Mouse (Mus musculus): ENCODE data around the gene 2310033P09Rik.
A peak's percentile ranks its signal among the peaks of the same experiment; 100 is the strongest.
"Not testable (repeated sequence)": the region's sequence is repeated elsewhere in the genome, so short reads cannot be mapped to it uniquely, and the experiment has no call there.

2310033P09Rik gene

GRCm38 (mm10) chr11:59209003-59209441 is 901 bp downstream of the 2310033P09Rik start:
- H3K27me3 ChIP-seq (ENCODE audit: insufficient read depth, low read length) = no peaks in the 10 kb centered on the region
- TF ChIP-seq POU5F1 (IDR thresholded peaks at IDR 0.05; ENCODE audit: borderline replicate concordance, low read length) = no peak
- peak; percentile 21; the same call in 1 of the 2 replicates for TF ChIP-seq CTCF (conservative IDR thresholded peaks at IDR 0.05; ENCODE audit: low read length)
- no peaks in the 10 kb centered on the region for H3K9me3 ChIP-seq (ENCODE audit: low read length)
- H3K36me3 ChIP-seq (ENCODE audit: insufficient read depth, low read length) = peaks cover 84% of the 10 kb centered on the region
- peak overlapping the region; percentile 94 for H3K4me3 ChIP-seq (replicated peaks; ENCODE audit: low read length)
- peaks cover 52% of the 10 kb centered on the region for H3K4me1 ChIP-seq (replicated peaks; ENCODE audit: low read depth, low read length)

- peaks cover 52% of the 10 kb centered on the region for H3K4me1 ChIP-seq (replicated peaks; ENCODE audit: low read depth, low read length)
- H3K36me3 ChIP-seq (ENCODE audit: insufficient read depth, low read length) = peaks cover 84% of the 10 kb centered on the region
- no peaks in the 10 kb centered on the region for H3K9me3 ChIP-seq (ENCODE audit: low read length)
- H3K27me3 ChIP-seq (ENCODE audit: insufficient read depth, low read length) = no peaks in the 10 kb centered on the region
- TF ChIP-seq POU5F1 (IDR thresholded peaks at IDR 0.05; ENCODE audit: borderline replicate concordance, low read length) (no peak), CTCF (conservative IDR thresholded peaks at IDR 0.05; ENCODE audit: low read length) (no peak), NANOG (IDR thresholded peaks at IDR 0.05; ENCODE audit: borderline replicate concordance, low read length) (no peak)
- H3K4me3 ChIP-seq (replicated peaks; ENCODE audit: low read length) = peak overlapping the region; percentile 94
Measured at GRCm38 (mm10) chr11:59209580-59209979, 1.5 kb downstream of the 2310033P09Rik start.

- Histone ChIP-seq H3K4me3 (replicated peaks; ENCODE audit: low read length) (peak overlapping the region; percentile 94; the same call in 1 of the 2 replicates), H3K9me3 (ENCODE audit: low read length) (no peaks in the 10 kb centered on the region), H3K36me3 (ENCODE audit: insufficient read depth, low read length) (peaks cover 84% of the 10 kb centered on the region), H3K27me3 (ENCODE audit: insufficient read depth, low read length) (no peaks in the 10 kb centered on the region), H3K4me1 (replicated peaks; ENCODE audit: low read depth, low read length) (peaks cover 55% of the 10 kb centered on the region)
- TF ChIP-seq POU5F1 (IDR thresholded peaks at IDR 0.05; ENCODE audit: borderline replicate concordance, low read length) (no peak), CTCF (conservative IDR thresholded peaks at IDR 0.05; ENCODE audit: low read length) (no peak), NANOG (IDR thresholded peaks at IDR 0.05; ENCODE audit: borderline replicate concordance, low read length) (no peak)
Measured at GRCm38 (mm10) chr11:59210020-59210419, 1.9 kb downstream of the 2310033P09Rik start.

- not testable (repeated sequence) for H3K4me3 ChIP-seq (replicated peaks; ENCODE audit: low read length); H3K9me3 ChIP-seq (ENCODE audit: low read length); H3K27me3 ChIP-seq (ENCODE audit: insufficient read depth, low read length)
- peaks cover 84% of the 10 kb centered on the region for H3K36me3 ChIP-seq (ENCODE audit: insufficient read depth, low read length)
- H3K4me1 ChIP-seq (replicated peaks; ENCODE audit: low read depth, low read length) = peaks cover 69% of the 10 kb centered on the region
Measured at GRCm38 (mm10) chr11:59211561-59211960, 3.4 kb downstream of the 2310033P09Rik start.

GRCm38 (mm10) chr11:59212320-59212719 is 4.2 kb downstream of the 2310033P09Rik start:
- peaks cover 78% of the 10 kb centered on the region for H3K36me3 ChIP-seq (ENCODE audit: insufficient read depth, low read length)
- H3K4me3 ChIP-seq (replicated peaks; ENCODE audit: low read length); H3K27me3 ChIP-seq (ENCODE audit: insufficient read depth, low read length); H3K9me3 ChIP-seq (ENCODE audit: low read length): not testable (repeated sequence)
- peaks cover 77% of the 10 kb centered on the region for H3K4me1 ChIP-seq (replicated peaks; ENCODE audit: low read depth, low read length)

GRCm38 (mm10) chr11:59212892-59213494 is 4.9 kb downstream of the 2310033P09Rik start:
- Histone ChIP-seq H3K27me3 (ENCODE audit: insufficient read depth, low read length) (no peaks in the 10 kb centered on the region), H3K4me3 (replicated peaks; ENCODE audit: low read length) (no peak overlapping the region), H3K4me1 (replicated peaks; ENCODE audit: low read depth, low read length) (peaks cover 78% of the 10 kb centered on the region), H3K36me3 (ENCODE audit: insufficient read depth, low read length) (peaks cover 83% of the 10 kb centered on the region), H3K9me3 (ENCODE audit: low read length) (no peaks in the 10 kb centered on the region)
- TF ChIP-seq CTCF (conservative IDR thresholded peaks at IDR 0.05; ENCODE audit: low read length) (no peak), NANOG (IDR thresholded peaks at IDR 0.05; ENCODE audit: borderline replicate concordance, low read length) (no peak), POU5F1 (IDR thresholded peaks at IDR 0.05; ENCODE audit: borderline replicate concordance, low read length) (no peak)

- H3K36me3 ChIP-seq (ENCODE audit: insufficient read depth, low read length) = peaks cover 87% of the 10 kb centered on the region
- no peaks in the 10 kb centered on the region for H3K27me3 ChIP-seq (ENCODE audit: insufficient read depth, low read length)
- H3K4me1 ChIP-seq (replicated peaks; ENCODE audit: low read depth, low read length) = peaks cover 94% of the 10 kb centered on the region
- no peak overlapping the region for H3K4me3 ChIP-seq (replicated peaks; ENCODE audit: low read length)
- TF ChIP-seq NANOG (IDR thresholded peaks at IDR 0.05; ENCODE audit: borderline replicate concordance, low read length) = no peak
- no peak for TF ChIP-seq CTCF (conservative IDR thresholded peaks at IDR 0.05; ENCODE audit: low read length)
- TF ChIP-seq POU5F1 (IDR thresholded peaks at IDR 0.05; ENCODE audit: borderline replicate concordance, low read length) = no peak
- no peaks in the 10 kb centered on the region for H3K9me3 ChIP-seq (ENCODE audit: low read length)
Measured at GRCm38 (mm10) chr11:59216955-59217354, 8.8 kb downstream of the 2310033P09Rik start.

GRCm38 (mm10) chr11:59218389-59218998 is 10.4 kb downstream of the 2310033P09Rik start:
- H3K36me3 ChIP-seq (ENCODE audit: insufficient read depth, low read length) = peaks cover 86% of the 10 kb centered on the region
- TF ChIP-seq NANOG (IDR thresholded peaks at IDR 0.05; ENCODE audit: borderline replicate concordance, low read length) (no peak), POU5F1 (IDR thresholded peaks at IDR 0.05; ENCODE audit: borderline replicate concordance, low read length) (no peak), CTCF (conservative IDR thresholded peaks at IDR 0.05; ENCODE audit: low read length) (no peak)
- H3K9me3 ChIP-seq (ENCODE audit: low read length) = no peaks in the 10 kb centered on the region
- peaks cover 97% of the 10 kb centered on the region for H3K4me1 ChIP-seq (replicated peaks; ENCODE audit: low read depth, low read length)
- H3K27me3 ChIP-seq (ENCODE audit: insufficient read depth, low read length) = no peaks in the 10 kb centered on the region
- H3K4me3 ChIP-seq (replicated peaks; ENCODE audit: low read length) = peak overlapping the region; percentile 53

GRCm38 (mm10) chr11:59219064-59219463 is 10.9 kb downstream of the 2310033P09Rik start:
- H3K4me3 ChIP-seq (replicated peaks; ENCODE audit: low read length) = peak overlapping the region; percentile 53
- H3K9me3 ChIP-seq (ENCODE audit: low read length) = no peaks in the 10 kb centered on the region
- H3K36me3 ChIP-seq (ENCODE audit: insufficient read depth, low read length) = peaks cover 86% of the 10 kb centered on the region
- H3K4me1 ChIP-seq (replicated peaks; ENCODE audit: low read depth, low read length) = peaks cover 97% of the 10 kb centered on the region
- peak; percentile 96 for TF ChIP-seq CTCF (conservative IDR thresholded peaks at IDR 0.05; ENCODE audit: low read length)
- TF ChIP-seq NANOG (IDR thresholded peaks at IDR 0.05; ENCODE audit: borderline replicate concordance, low read length) = no peak
- H3K27me3 ChIP-seq (ENCODE audit: insufficient read depth, low read length) = no peaks in the 10 kb centered on the region
